Mouse (Mus musculus) heart, embryonic 13.5 days (tissue): ENCODE results near the gene Gm29094. TPM values are rescaled to one million over a fixed set of nuclear protein-coding genes. Genes with fewer than 3 reads are reported as not detected.
A peak's percentile ranks its signal among the peaks of the same experiment; 100 is the strongest.
"Not testable (repeated sequence)": the region's sequence is repeated elsewhere in the genome, so short reads cannot be mapped to it uniquely, and the experiment has no call there.

Experiments used
- ATAC-seq: fragments of 200-750 bp; cut with Nextera tagmentation; 2 replicates; pipeline ENCODE4 v1.8.0; 2017; ENCODE audit warnings: moderate TSS enrichment; ENCODE audit not compliant: insufficient number of reproducible peaks, low FRiP score, low TSS enrichment; ENCODE audit errors: extremely low read depth
- H3K27ac ChIP-seq: fragments of 300-500 bp; sonication (generic); replicated peaks from 2 replicates; pipeline ENCODE4 v1.5.1; 2015; ENCODE audit warnings: moderate library complexity, mild to moderate bottlenecking, inconsistent platforms
- H3K27me3 ChIP-seq: fragments of 300-500 bp; sonication (generic); replicated peaks from 2 replicates; pipeline ENCODE4 v1.6.1; 2015; ENCODE audit warnings: mild to moderate bottlenecking, inconsistent platforms
- H3K36me3 ChIP-seq: fragments of 300-500 bp; sonication (generic); 2 replicates; pipeline ENCODE4 v1.6.1; 2015; ENCODE audit warnings: mild to moderate bottlenecking, inconsistent platforms
- H3K4me1 ChIP-seq: fragments of 300-500 bp; sonication (generic); 2 replicates; pipeline ENCODE4 v1.6.1; 2015; ENCODE audit warnings: inconsistent platforms
- H3K4me2 ChIP-seq: fragments of 300-500 bp; sonication (generic); 2 replicates; pipeline ENCODE4 v1.6.1; 2015; ENCODE audit warnings: inconsistent platforms, mild to moderate bottlenecking, moderate library complexity
- H3K4me3 ChIP-seq: fragments of 300-500 bp; sonication (generic); 2 replicates; pipeline ENCODE4 v1.5.1; 2015; ENCODE audit warnings: moderate library complexity, mild to moderate bottlenecking, inconsistent platforms
- H3K9ac ChIP-seq: fragments of 300-500 bp; sonication (generic); 2 replicates; pipeline ENCODE4 v1.6.1; 2015; ENCODE audit warnings: inconsistent platforms, mild to moderate bottlenecking, moderate library complexity
- H3K9me3 ChIP-seq: fragments of 300-500 bp; sonication (generic); 2 replicates; pipeline ENCODE4 v1.6.1; 2016; ENCODE audit warnings: inconsistent platforms
- WGBS: fragments of 180-500 bp; shearing (Covaris S2); methylation state at CpG from one replicate; pipeline ENCODE4 v1.1.7; 2015; ENCODE audit warnings: mixed read lengths; 5-methylcytosine and 5-hydroxymethylcytosine counted together
- polyA plus RNA-seq: library from polyadenylated mRNA; unstranded; fragments of >200 nt; fragmentation: Nextera tagmentation; extraction: Ambion mirVana; gene quantifications from 2 replicates; pipeline ENCODE4 v1.2.1, GENCODE M21; 2015

Gene Gm29094
- polyA plus RNA-seq, 1 experiment from 2014 or later, result not detected

DNA sequence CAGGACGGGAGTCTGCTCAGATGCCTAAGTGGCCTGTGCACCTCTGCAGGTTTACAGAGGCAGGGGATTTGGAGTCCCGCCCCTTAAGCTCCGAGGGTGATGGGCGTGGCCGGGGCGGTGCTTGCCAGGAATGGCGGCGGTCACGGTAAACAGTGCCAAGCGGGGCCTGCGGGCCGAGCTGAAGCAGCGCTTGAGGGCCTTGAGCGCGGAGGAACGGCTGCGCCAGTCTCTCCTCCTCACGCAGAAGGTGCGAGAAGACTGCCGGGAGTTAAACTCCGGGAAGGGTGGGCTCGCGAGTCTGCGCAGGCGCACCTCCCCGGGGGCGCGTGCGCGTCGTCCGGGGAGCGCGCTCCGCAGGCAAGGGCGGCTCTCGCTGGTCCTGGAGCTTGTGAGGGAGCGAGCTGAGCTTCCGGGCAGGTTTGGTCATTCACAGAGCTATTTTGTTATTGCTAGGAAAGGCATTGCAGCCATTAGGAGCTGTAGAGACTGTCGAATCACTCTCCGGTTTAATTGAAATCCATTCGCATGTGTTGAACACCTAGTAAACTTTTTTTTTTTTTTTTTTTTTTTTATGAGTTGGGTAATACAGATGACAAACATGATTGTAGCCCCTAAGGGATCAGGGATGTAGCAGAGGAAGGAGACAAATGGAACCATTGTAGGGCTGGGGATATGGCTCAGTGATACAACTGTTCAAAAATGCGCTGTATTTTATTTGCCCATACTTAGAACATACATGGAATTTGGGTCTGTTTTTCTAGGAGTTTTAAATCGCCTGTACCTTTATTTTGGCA, 12.1 kb downstream of the Gm29094 start:
- peak overlapping the region; percentile 64 for H3K4me2 ChIP-seq
- WGBS, result 5% methylated on average over 11 of the region's 44 CpGs
- H3K9me3 ChIP-seq, H3K27me3 ChIP-seq, H3K4me1 ChIP-seq, H3K36me3 ChIP-seq: not testable (repeated sequence)
- peak overlapping the region; percentile 75 for H3K27ac ChIP-seq
- peak; percentile 92 for ATAC-seq
- H3K4me3 ChIP-seq, result peak overlapping the region; percentile 45
- H3K9ac ChIP-seq, result peak overlapping the region; percentile 61; the same call in 1 of the 2 replicates

DNA sequence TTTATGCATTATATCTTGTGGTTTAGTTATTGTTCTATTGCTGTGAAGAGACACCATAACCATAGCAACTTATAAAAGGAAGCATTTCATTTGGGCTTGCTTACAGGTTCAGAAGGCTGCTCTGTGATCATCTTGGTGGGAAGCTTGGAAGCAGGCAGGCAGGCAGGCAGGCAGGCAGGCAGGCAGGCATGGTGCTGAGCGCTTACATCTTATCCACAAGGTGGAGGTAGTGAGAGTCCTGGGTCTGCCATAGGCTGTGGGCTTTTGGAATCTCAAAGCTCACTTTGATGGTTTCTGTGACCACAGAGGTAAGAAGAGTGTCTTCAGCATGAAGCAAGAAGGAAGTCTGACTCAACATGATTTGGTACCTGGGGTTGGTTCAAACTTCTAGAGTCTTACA, 13.2 kb downstream of the Gm29094 start:
- H3K4me2 ChIP-seq, H3K4me3 ChIP-seq, ATAC-seq, H3K9me3 ChIP-seq, H3K27me3 ChIP-seq, H3K9ac ChIP-seq, H3K4me1 ChIP-seq, H3K27ac ChIP-seq, H3K36me3 ChIP-seq: not testable (repeated sequence)
- WGBS, result 35% methylated on average over 1 of the region's 1 CpGs

DNA sequence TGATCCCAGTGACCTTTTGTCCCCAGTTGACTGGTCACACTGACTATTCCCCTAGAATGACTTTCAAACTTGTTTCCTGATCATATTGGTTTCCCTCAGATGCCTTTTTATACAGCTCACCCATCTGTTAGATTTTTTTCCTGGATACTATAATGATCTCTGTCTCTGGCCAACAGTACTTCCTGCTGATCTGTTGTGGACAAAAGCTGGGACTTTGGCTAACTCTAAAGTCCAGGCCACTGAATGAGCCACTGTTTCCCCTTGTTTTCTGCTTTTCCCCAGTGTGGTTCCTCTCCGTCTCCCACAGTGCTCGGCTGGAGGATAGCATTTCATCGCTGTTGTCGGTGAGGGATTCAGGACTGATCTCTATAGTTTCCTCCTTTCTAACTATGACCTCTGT, 19.0 kb downstream of the Gm29094 start:
- H3K9me3 ChIP-seq, H3K27me3 ChIP-seq, H3K4me1 ChIP-seq, H3K9ac ChIP-seq, H3K4me2 ChIP-seq, H3K4me3 ChIP-seq, H3K27ac ChIP-seq, ATAC-seq, H3K36me3 ChIP-seq: not testable (repeated sequence)
- 92% methylated on average over 4 of the region's 4 CpGs for WGBS

DNA sequence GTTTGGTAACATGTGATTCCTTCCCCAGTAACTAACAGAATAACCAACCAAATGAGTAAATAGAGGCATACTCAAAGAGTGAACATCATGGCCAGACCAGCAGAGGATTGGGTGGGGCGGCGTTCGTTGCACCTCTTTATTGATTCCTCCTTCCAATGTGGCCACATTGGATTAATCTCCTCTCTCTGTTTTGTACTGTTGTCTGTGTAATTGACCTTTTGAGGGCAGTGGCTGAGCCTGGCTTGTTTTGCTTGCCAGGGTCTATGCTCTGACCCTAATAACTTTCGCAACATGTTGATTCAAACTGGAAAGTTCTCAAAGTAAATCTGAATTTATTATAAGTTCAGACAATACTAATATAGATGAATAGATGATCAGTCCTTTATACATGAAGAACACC, 20.5 kb downstream of the Gm29094 start:
- H3K27me3 ChIP-seq, H3K36me3 ChIP-seq, H3K27ac ChIP-seq, H3K9ac ChIP-seq, H3K4me3 ChIP-seq, H3K4me2 ChIP-seq, H3K4me1 ChIP-seq, ATAC-seq, H3K9me3 ChIP-seq: not testable (repeated sequence)
- WGBS, result 92% methylated on average over 3 of the region's 4 CpGs

DNA sequence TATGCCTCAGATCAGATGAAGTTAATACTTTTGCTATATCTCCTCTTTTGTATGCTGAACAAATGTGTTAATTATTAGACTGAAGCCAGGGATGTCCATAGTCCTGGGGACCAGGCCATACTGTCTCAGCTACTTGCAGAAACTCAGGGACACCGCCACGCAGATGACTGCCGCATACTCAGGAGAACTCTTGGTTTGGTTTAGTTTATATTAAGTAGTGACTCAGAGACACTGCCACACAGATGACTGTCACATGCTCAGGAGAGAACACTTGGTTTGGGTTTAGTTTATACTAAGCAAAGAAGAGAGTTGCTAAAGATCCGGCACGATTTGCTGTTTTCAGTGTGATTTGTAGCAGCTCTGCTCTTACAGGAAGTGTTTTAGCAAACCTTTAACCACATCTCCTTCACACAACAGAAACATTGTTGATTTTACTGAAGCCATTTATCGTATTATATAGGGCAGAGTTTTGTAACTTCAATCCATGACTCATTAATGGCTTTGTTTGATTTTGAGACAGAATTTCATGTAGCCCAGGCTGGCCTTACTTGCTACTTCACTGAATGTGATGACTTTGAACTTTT, 21.6 kb downstream of the Gm29094 start:
- ATAC-seq, result not testable (repeated sequence)

DNA sequence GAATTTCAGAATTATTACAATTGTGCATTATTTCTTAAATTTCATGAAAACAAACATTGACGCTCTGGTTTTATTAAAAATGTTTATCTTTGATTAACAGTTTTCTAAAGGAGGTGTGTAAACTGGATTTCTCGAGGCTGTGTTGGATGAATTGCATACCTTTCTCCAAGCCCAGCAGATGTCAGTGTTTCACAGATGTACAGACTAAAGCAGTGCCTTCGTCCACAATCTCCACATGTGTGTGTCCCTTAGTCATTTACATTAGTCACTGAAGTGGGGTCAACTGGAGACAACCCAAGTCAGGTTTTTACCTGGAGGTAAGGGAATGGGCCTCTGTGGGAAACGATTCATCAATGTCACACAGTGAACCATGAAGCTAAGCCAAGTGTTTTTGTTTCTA, 26.9 kb downstream of the Gm29094 start:
- Histone ChIP-seq H3K4me3 (no peak overlapping the region), H3K27me3 (no peaks in the 10 kb centered on the region), H3K4me1 (no peaks in the 10 kb centered on the region), H3K9ac (no peak overlapping the region), H3K36me3 (no peaks in the 10 kb centered on the region), H3K4me2 (no peak overlapping the region), H3K27ac (no peak overlapping the region), H3K9me3 (no peaks in the 10 kb centered on the region)
- no peak for ATAC-seq
- WGBS, result 46% methylated on average over 4 of the region's 4 CpGs

More for the DNA sequence above, 21.6 kb downstream of the Gm29094 start:
- not testable (repeated sequence) for H3K9me3 ChIP-seq, H3K4me2 ChIP-seq, H3K36me3 ChIP-seq, H3K4me1 ChIP-seq, H3K27me3 ChIP-seq, H3K27ac ChIP-seq, H3K9ac ChIP-seq, H3K4me3 ChIP-seq
- WGBS, result 84% methylated on average over 6 of the region's 6 CpGs

DNA sequence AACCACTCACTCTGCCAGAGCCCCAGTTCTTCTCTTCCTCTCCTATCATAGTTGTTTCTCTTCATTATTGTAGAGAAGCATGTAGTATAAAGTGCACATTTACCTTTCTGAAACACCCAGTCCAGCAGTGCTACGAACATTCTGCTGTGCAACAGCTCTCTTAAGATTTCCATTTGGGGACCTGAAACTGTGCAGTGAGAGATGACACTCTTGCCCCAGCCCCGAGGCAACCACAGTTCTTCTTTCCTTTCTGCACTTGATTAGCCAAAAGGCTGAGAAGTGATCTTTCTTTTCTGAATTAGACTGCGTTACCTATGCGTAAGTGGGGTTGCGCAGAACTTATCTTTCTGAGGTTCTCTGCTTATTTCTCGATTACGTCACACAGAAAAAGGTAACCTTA, 28.9 kb downstream of the Gm29094 start:
- no peaks in the 10 kb centered on the region for H3K27me3 ChIP-seq
- H3K9me3 ChIP-seq, result no peaks in the 10 kb centered on the region
- ATAC-seq, result no peak
- H3K4me2 ChIP-seq, result no peak overlapping the region
- no peaks in the 10 kb centered on the region for H3K4me1 ChIP-seq
- no peak overlapping the region for H3K4me3 ChIP-seq
- no peak overlapping the region for H3K9ac ChIP-seq
- no peak overlapping the region for H3K27ac ChIP-seq
- no peaks in the 10 kb centered on the region for H3K36me3 ChIP-seq
- WGBS, result 83% methylated on average over 7 of the region's 7 CpGs

DNA sequence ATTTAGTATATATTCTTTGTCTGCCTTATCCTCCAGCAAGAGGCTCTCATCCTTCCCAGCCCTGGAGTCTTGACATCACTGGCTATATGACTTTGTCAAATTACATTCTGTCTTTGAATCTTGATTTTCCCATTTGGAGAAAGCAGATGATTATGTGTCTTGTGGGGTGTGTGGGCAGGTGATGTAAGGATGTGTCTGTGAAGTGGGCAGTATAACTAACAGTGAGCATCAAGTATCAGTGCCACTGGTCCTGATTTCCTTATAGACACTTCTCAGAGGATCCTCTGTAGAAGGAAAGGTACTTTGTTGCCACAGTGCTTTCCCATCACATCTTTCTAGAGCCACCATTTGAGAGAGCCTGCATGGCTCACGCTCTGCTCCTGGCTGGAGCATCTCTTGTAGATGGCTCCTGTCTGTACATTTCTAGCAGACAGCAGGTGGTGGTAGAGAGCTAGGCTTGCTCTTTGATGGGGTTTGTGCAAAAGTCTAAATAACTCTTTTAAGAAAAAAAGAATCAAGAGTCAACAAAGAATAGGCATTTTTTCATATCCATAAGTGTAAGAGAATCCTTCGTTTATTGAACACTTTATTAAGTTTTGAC, 31.8 kb downstream of the Gm29094 start:
- H3K9me3 ChIP-seq, H3K36me3 ChIP-seq, H3K27me3 ChIP-seq, H3K9ac ChIP-seq, H3K4me3 ChIP-seq, H3K4me2 ChIP-seq, ATAC-seq, H3K27ac ChIP-seq, H3K4me1 ChIP-seq: not testable (repeated sequence)
- WGBS, result 58% methylated on average over 1 of the region's 2 CpGs

DNA sequence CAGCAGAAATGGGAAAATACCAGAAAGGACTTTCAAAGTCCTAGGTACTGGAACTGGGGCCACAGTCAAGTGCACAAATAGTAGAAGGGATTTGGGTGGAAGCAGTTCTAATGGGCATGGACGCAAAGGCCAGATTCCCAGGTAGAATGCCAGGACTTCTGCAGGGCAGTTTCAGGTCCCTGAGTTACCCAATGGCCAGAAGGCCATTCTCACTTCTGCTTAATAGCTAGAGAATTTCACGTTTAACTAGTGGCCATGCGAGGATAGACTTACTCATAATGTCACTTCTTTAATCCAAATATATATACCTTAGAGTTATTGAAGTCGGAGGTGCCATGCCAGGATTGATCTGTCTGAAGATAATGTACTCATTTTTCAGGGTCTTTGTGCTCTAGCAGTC, 38.0 kb downstream of the Gm29094 start:
- H3K9me3 ChIP-seq, H3K4me1 ChIP-seq, H3K27me3 ChIP-seq, H3K9ac ChIP-seq, H3K4me3 ChIP-seq, ATAC-seq, H3K4me2 ChIP-seq, H3K36me3 ChIP-seq, H3K27ac ChIP-seq: not testable (repeated sequence)
- WGBS, result 79% methylated on average over 4 of the region's 4 CpGs

DNA sequence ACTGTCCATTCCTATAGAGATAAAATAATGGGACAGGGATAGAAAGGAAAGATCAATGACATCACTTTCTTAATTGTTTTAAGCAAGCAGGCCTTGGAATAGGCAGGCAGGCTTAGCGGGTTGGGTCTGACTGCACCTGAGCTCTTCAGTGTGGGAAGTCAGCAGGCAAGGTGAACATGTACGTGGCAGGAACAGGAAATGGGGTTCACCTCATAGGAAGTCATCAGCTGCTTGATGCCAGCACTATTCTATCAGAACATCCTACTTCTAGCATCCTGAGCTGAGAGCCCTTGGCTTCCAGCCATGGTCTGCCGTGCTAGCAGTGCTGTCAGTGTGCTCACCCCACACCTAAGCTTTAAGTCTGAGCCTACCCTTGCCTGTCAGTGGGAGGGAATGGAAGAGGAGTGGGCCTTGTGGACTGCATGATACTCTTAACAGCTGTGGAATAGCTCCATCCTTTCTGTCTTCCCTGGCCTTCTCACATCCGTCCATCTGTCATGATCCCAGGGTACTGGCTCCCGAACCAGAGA, 39.9 kb downstream of the Gm29094 start:
- 68% methylated on average over 5 of the region's 5 CpGs for WGBS
- H3K4me1 ChIP-seq, H3K36me3 ChIP-seq, ATAC-seq, H3K9me3 ChIP-seq, H3K27ac ChIP-seq, H3K27me3 ChIP-seq, H3K9ac ChIP-seq, H3K4me3 ChIP-seq, H3K4me2 ChIP-seq: not testable (repeated sequence)

DNA sequence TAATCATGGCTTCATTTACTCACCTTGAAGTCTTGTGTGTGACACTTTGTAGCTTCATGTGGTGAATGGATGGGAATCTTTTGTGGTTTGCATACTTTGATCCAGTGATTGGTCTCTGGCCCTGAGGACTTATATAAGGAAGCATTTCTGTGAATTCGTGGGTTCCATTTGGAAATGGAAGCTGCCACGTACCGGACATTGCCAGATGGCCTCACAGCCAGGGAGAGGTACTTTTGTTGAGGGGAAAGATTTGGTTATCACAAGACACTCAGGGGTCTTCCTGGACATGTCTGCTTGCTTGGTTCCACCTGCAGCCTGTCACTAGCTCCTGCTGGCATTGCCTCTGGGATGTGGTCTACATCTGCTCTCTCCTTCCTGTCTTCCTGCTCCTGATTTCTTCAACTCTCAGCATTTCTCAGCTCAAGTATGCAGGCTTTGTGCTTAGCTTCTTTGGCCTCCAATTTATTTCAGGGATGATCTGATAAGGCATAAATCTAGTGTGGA, 41.4 kb downstream of the Gm29094 start:
- not testable (repeated sequence) for H3K36me3 ChIP-seq, ATAC-seq, H3K9me3 ChIP-seq, H3K4me2 ChIP-seq, H3K4me3 ChIP-seq, H3K4me1 ChIP-seq, H3K27ac ChIP-seq, H3K27me3 ChIP-seq, H3K9ac ChIP-seq
- whole genome bisulfite sequencing, result 65% methylated on average over 3 of the region's 3 CpGs
